Mouse (Mus musculus): ENCODE results near the gene Nudt14. TPM values are rescaled to one million over a fixed set of nuclear protein-coding genes. Genes with fewer than 3 reads are reported as not detected.

The Nudt14 gene
- total and polyA plus RNA-seq, 2 experiments: 21.2 to 29.3 TPM

DNA sequence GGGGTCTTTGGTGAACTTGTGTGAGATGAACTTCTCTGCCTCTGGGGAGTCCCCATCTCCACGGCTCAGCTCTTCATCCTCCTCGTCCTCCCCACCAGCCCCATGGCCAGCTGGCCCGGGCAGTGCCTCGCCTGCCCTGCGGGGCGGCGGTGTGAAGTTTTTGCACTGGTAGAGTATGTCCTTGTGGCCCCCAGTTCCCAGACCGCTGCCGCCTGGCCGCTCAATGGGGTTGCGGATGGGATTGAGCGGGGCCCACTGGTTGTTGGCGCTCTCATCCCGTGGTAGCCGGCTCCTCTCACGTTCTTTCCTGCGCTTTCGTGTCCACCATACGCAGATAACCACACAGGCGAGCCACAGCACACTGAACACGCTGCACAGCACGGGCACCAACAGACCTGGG is 32.9 kb downstream of the Nudt14 start:
- no peaks in the 10 kb centered on the region for H3K4me1 ChIP-seq (ENCODE audit: control insufficient read depth, insufficient read depth, low read length)

GRCm38 (mm10) chr12:112905001-112905400 is 36.9 kb downstream of the Nudt14 start:
- TF ChIP-seq POLR2A (IDR thresholded peaks at IDR 0.05; ENCODE audit: extremely low read depth, insufficient read depth, low read length): no peak
- no peak for TF ChIP-seq CTCF (IDR thresholded peaks at IDR 0.05; ENCODE audit: low read depth, low read length)
- Histone ChIP-seq H3K27ac (replicated peaks; ENCODE audit: insufficient read depth, low read depth, low read length) (no peak overlapping the region), H3K9ac (ENCODE audit: low read depth, low read length) (no peak overlapping the region), H3K4me3 (ENCODE audit: insufficient read depth, low read depth, low read length) (no peak overlapping the region), H3K79me2 (ENCODE audit: control insufficient read depth, insufficient read depth, low read length) (no peaks in the 10 kb centered on the region), H3K27me3 (ENCODE audit: control insufficient read depth, insufficient read depth, low read length) (no peaks in the 10 kb centered on the region), H3K36me3 (ENCODE audit: control insufficient read depth, insufficient read depth, low read length) (no peaks in the 10 kb centered on the region), H3K4me1 (ENCODE audit: control insufficient read depth, insufficient read depth, low read length) (no peaks in the 10 kb centered on the region)
- no peak for DNase-seq (ENCODE audit: extremely low read depth, low read depth, low spot score)
- WGBS: 92% methylated on average over 5 of the region's 5 CpGs

More for the DNA sequence above, 32.9 kb downstream of the Nudt14 start:
- Histone ChIP-seq H3K27me3 (ENCODE audit: control insufficient read depth, insufficient read depth, low read length) (no peaks in the 10 kb centered on the region), H3K27ac (replicated peaks; ENCODE audit: insufficient read depth, low read depth, low read length) (no peak overlapping the region), H3K79me2 (ENCODE audit: control insufficient read depth, insufficient read depth, low read length) (no peaks in the 10 kb centered on the region), H3K36me3 (ENCODE audit: control insufficient read depth, insufficient read depth, low read length) (no peaks in the 10 kb centered on the region), H3K4me3 (ENCODE audit: insufficient read depth, low read depth, low read length) (no peak overlapping the region), H3K9ac (ENCODE audit: low read depth, low read length) (no peak overlapping the region)
- no peak for DNase-seq (ENCODE audit: extremely low read depth, low read depth, low spot score)
- no peak for TF ChIP-seq POLR2A (IDR thresholded peaks at IDR 0.05; ENCODE audit: extremely low read depth, insufficient read depth, low read length)
- 94% methylated on average over 22 of the region's 22 CpGs for WGBS

DNA sequence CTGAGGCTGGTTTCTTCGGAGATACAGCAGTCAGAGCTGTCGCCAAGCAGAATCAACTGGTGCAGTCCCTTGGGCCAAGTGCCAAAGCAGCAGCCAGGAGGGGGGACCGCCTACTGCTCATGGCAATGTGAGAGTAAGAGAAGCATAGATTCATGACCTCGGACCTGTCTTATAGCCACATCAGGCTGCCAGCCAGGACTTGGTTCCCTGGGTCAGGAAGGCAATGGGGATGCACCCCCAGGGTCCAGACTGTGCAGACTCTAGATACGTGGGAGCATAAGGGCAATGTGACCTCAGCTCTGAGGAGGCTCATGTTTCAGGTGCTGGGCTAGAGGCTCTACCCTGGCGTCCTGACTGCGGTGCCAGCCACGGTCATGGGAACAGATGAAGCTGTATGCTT is 38.0 kb downstream of the Nudt14 start:
- Histone ChIP-seq H3K27ac (replicated peaks; ENCODE audit: insufficient read depth, low read depth, low read length) (no peak overlapping the region), H3K79me2 (ENCODE audit: control insufficient read depth, insufficient read depth, low read length) (no peaks in the 10 kb centered on the region), H3K4me1 (ENCODE audit: control insufficient read depth, insufficient read depth, low read length) (no peaks in the 10 kb centered on the region), H3K9ac (ENCODE audit: low read depth, low read length) (no peak overlapping the region), H3K36me3 (ENCODE audit: control insufficient read depth, insufficient read depth, low read length) (no peaks in the 10 kb centered on the region), H3K4me3 (ENCODE audit: insufficient read depth, low read depth, low read length) (no peak overlapping the region), H3K27me3 (ENCODE audit: control insufficient read depth, insufficient read depth, low read length) (no peaks in the 10 kb centered on the region)
- WGBS: 87% methylated on average over 8 of the region's 8 CpGs
- DNase-seq (ENCODE audit: extremely low read depth, low read depth, low spot score): no peak
- TF ChIP-seq POLR2A (IDR thresholded peaks at IDR 0.05; ENCODE audit: extremely low read depth, insufficient read depth, low read length): no peak
- TF ChIP-seq CTCF (IDR thresholded peaks at IDR 0.05; ENCODE audit: low read depth, low read length): no peak

DNA sequence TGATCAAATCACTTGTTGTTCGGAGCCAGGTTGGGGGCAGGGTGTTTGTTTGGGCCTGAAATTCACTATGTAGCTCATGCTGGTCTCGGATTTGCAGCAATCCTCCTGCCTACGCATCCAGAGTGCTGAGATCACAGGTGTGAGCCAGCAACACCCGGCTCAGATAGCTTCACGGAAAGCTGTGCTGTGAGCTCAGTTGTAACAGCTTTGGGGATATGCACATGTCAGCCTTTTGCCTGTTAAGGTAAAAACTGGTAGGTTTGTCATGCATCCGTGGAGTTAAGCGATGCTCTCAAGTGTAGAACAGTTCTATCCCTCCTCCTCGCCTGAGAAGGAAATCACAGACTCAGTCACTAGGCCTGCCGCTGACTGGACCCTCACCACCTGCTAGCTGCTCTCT is 41.3 kb downstream of the Nudt14 start:
- H3K4me1 ChIP-seq (ENCODE audit: control insufficient read depth, insufficient read depth, low read length): no peaks in the 10 kb centered on the region
- WGBS: 84% methylated on average over 9 of the region's 9 CpGs
- H3K27ac ChIP-seq (replicated peaks; ENCODE audit: insufficient read depth, low read depth, low read length): no peak overlapping the region
- no peaks in the 10 kb centered on the region for H3K27me3 ChIP-seq (ENCODE audit: control insufficient read depth, insufficient read depth, low read length)
- H3K9ac ChIP-seq (ENCODE audit: low read depth, low read length): no peak overlapping the region
- no peaks in the 10 kb centered on the region for H3K36me3 ChIP-seq (ENCODE audit: control insufficient read depth, insufficient read depth, low read length)
- H3K4me3 ChIP-seq (ENCODE audit: insufficient read depth, low read depth, low read length): no peak overlapping the region
- TF ChIP-seq POLR2A (IDR thresholded peaks at IDR 0.05; ENCODE audit: extremely low read depth, insufficient read depth, low read length) (no peak), CTCF (IDR thresholded peaks at IDR 0.05; ENCODE audit: low read depth, low read length) (no peak)
- no peaks in the 10 kb centered on the region for H3K79me2 ChIP-seq (ENCODE audit: control insufficient read depth, insufficient read depth, low read length)
- DNase-seq (ENCODE audit: extremely low read depth, low read depth, low spot score): no peak

DNA sequence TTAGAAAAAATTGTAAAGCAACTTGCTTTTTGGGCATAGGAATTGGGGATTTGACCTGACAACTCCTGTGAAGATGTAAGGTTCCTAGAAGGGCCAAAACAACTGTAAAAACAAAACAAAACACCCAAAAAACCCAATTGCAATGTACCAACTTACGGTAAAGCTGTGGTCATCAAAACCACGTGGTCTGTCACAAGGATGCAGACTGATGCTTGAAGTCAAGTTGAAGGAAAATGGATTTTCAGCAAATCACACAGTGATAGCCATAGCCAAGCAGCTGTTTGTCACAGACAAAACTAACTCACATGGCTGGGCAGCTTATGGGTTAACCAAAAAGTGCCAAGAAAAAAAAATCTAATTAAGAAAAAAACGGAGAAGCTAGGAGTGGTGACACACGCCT is 43.0 kb downstream of the Nudt14 start:
- Histone ChIP-seq H3K27me3 (ENCODE audit: control insufficient read depth, insufficient read depth, low read length) (no peaks in the 10 kb centered on the region), H3K79me2 (ENCODE audit: control insufficient read depth, insufficient read depth, low read length) (no peaks in the 10 kb centered on the region), H3K9ac (ENCODE audit: low read depth, low read length) (no peak overlapping the region), H3K4me1 (ENCODE audit: control insufficient read depth, insufficient read depth, low read length) (no peaks in the 10 kb centered on the region; the same call in 1 of the 2 replicates), H3K27ac (replicated peaks; ENCODE audit: insufficient read depth, low read depth, low read length) (no peak overlapping the region), H3K36me3 (ENCODE audit: control insufficient read depth, insufficient read depth, low read length) (no peaks in the 10 kb centered on the region), H3K4me3 (ENCODE audit: insufficient read depth, low read depth, low read length) (no peak overlapping the region)
- WGBS: 69% methylated on average over 4 of the region's 4 CpGs
- no peak for TF ChIP-seq POLR2A (IDR thresholded peaks at IDR 0.05; ENCODE audit: extremely low read depth, insufficient read depth, low read length)
- no peak for TF ChIP-seq CTCF (IDR thresholded peaks at IDR 0.05; ENCODE audit: low read depth, low read length)
- no peak for DNase-seq (ENCODE audit: extremely low read depth, low read depth, low spot score)

DNA sequence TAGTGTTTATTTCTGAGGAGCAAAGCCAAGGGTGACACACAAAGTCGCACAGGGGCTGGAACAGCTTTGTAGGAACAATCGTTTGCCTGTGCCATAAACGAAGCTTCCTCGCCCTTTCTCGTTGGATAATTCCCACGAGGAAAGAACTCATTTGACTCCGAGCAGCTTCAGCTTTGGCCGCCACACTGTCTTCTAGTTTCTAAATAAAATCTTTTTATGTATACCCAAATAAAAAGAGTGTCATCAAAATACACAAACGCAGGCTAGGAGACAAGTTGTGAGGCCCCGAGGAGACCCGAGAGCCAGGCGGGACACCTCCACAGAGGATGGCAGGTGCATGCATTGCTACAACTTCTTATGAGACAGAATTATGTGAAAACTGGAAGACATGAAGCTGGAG is 43.6 kb downstream of the Nudt14 start:
- H3K9ac ChIP-seq (ENCODE audit: low read depth, low read length): no peak overlapping the region
- no peaks in the 10 kb centered on the region; the same call in 1 of the 2 replicates for H3K4me1 ChIP-seq (ENCODE audit: control insufficient read depth, insufficient read depth, low read length)
- H3K4me3 ChIP-seq (ENCODE audit: insufficient read depth, low read depth, low read length): no peak overlapping the region
- 79% methylated on average over 12 of the region's 12 CpGs for WGBS
- H3K79me2 ChIP-seq (ENCODE audit: control insufficient read depth, insufficient read depth, low read length): no peaks in the 10 kb centered on the region
- no peak for DNase-seq (ENCODE audit: extremely low read depth, low read depth, low spot score)
- no peak overlapping the region for H3K27ac ChIP-seq (replicated peaks; ENCODE audit: insufficient read depth, low read depth, low read length)
- TF ChIP-seq POLR2A (IDR thresholded peaks at IDR 0.05; ENCODE audit: extremely low read depth, insufficient read depth, low read length) (no peak), CTCF (IDR thresholded peaks at IDR 0.05; ENCODE audit: low read depth, low read length) (no peak)
- H3K27me3 ChIP-seq (ENCODE audit: control insufficient read depth, insufficient read depth, low read length): no peaks in the 10 kb centered on the region
- H3K36me3 ChIP-seq (ENCODE audit: control insufficient read depth, insufficient read depth, low read length): no peaks in the 10 kb centered on the region
